Mouse (Mus musculus) macrophage (primary cell): ENCODE measurements around the gene Papss2. TPM values are rescaled to one million over a fixed set of nuclear protein-coding genes. Genes with fewer than 3 reads are reported as not detected.
A peak's percentile ranks its signal among the peaks of the same experiment; 100 is the strongest.

Experiments
- H3K27ac ChIP-seq: fragments of 350-480 bp; formaldehyde crosslinking; 2 replicates; pipeline ENCODE4 v1.9.0; 2021
- H3K36me3 ChIP-seq: fragments of 350-480 bp; formaldehyde crosslinking; 2 replicates; pipeline ENCODE4 v1.9.0; 2021; ENCODE audit errors: inconsistent target
- H3K4me3 ChIP-seq: fragments of 350-480 bp; formaldehyde crosslinking; 2 replicates; pipeline ENCODE4 v1.9.0; 2021; ENCODE audit errors: inconsistent target
- H3K79me2 ChIP-seq: fragments of 350-480 bp; formaldehyde crosslinking; 2 replicates; pipeline ENCODE4 v1.9.0; 2021; ENCODE audit errors: inconsistent target
- WGBS: methylation state at CpG from one replicate; pipeline ENCODE4 v1.1.7; 2026; ENCODE audit warnings: inconsistent platforms; ENCODE audit not compliant: missing documents; 5-methylcytosine and 5-hydroxymethylcytosine counted together
- polyA plus RNA-seq: library from polyadenylated mRNA; stranded (reverse); fragments of 250-400 nt; gene quantifications from 3 replicates; pipeline ENCODE4 v1.2.4, GENCODE M21; 2018; ENCODE audit warnings: inconsistent platforms

Papss2 gene
- polyA plus RNA-seq, 1 experiment from 2014 or later = 26.2 TPM

DNA sequence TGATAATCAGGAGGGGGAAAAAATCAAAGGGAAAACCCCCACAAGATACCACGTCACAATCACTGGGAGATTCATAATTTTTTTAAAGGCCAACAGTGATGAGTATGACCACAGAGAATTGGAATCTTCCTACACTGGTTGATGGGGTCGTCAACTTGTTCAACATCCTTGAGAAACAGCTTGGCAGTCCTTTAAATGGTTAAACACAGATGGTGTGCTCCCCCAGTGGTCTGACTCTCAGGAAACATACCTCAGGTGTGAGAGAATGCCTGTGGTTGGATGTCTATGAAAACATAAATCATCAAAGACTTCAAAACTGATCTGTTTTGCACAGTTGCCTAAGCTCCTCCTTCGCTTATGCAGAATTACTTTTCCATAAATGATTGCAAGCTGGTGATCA lies 20.7 kb upstream of the Papss2 start:
- no peak overlapping the region for H3K27ac ChIP-seq

DNA sequence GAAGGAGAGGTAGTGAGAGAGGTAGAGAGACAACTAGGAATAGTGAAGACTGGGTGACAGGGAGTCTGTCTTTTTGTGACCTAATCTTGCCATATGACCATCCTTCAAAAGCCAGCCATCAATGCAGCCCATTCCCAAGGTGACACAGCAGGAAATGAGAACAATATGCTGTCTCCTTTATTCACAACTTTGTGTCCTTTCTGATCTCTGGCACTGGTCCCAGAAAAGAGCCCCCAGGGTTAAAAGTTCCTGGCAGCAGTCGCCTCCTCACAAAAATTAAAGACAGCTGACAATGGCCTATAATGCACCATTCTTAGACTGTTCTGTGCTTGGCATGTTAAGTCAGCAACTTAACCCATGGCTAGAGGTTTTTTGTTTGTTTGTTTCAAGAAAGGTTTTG lies 17.8 kb upstream of the Papss2 start:
- Histone ChIP-seq H3K36me3 (no peaks in the 10 kb centered on the region), H3K4me3 (no peak overlapping the region), H3K79me2 (no peaks in the 10 kb centered on the region), H3K27ac (no peak overlapping the region)
- WGBS = 92% methylated on average over 1 of the region's 1 CpGs

More for the DNA sequence above, 20.7 kb upstream of the Papss2 start:
- Histone ChIP-seq H3K79me2 (no peaks in the 10 kb centered on the region), H3K36me3 (no peaks in the 10 kb centered on the region), H3K4me3 (no peak overlapping the region)
- WGBS = 80% methylated on average over 3 of the region's 3 CpGs

DNA sequence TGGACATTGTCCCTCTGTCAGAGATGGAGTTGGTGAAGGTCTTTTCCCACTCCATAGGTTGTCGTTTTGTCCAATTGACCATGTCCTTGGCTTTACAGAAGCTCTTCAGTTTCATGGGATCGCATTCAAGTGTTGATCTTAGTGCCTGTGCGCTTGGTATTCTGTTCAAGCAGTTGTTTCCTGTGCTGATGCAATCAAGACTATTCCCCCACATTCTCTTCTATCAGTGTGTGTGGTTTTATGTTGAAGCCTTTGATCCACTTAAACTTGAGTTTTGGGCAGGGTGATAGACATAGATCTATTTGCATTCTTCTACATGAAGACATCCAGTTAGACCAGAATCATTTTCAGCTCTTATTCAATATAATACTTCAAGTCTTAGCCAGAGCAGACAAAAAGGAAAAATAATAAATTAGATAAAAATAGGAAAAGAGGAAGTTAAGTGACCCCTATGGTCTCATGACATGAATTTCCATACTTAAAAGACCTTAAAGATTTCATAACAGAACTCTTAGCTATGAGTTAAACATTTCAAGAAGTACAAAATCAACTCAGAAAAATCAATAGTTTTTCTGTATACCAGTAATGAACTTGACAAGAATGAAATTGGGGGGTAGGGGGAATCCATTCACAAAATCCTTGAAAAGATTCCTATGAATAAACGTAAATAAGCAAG lies 12.4 kb upstream of the Papss2 start:
- 33% methylated on average over 4 of the region's 4 CpGs for WGBS
- no peaks in the 10 kb centered on the region for H3K79me2 ChIP-seq
- no peaks in the 10 kb centered on the region for H3K36me3 ChIP-seq
- no peak overlapping the region for H3K4me3 ChIP-seq
- peak overlapping the region; percentile 25; the same call in 1 of the 2 replicates for H3K27ac ChIP-seq

DNA sequence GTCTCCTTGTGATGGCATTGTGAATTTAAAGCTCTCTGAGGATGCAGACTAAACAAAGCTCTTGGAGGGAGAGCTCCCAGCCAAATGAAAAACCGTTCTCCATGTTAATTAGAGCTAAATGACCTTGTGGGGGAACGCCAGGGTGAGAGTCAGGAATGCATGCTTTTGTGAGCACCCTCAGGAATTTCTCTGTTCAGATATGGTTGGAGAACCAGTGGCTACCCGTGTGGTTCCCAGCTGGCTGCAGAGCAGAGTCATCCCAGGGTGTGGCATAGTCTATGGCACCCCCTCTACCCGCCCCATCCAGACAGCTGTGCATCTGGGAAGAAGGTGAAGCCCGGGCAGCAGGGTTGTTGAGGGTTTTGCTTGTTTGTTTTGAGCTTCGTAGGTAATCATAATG lies 7.9 kb upstream of the Papss2 start:
- no peaks in the 10 kb centered on the region for H3K79me2 ChIP-seq
- WGBS = 85% methylated on average over 6 of the region's 6 CpGs
- H3K36me3 ChIP-seq = no peaks in the 10 kb centered on the region
- no peak overlapping the region for H3K4me3 ChIP-seq
- H3K27ac ChIP-seq = no peak overlapping the region

GRCm38 (mm10) chr19:32592749-32593148 lies 2.8 kb upstream of the Papss2 start:
- WGBS = 100% methylated on average over 3 of the region's 7 CpGs
- Histone ChIP-seq H3K27ac (no peak overlapping the region), H3K36me3 (no peaks in the 10 kb centered on the region)

GRCm38 (mm10) chr19:32593870-32594269 lies 1.7 kb upstream of the Papss2 start:
- no peak overlapping the region for H3K27ac ChIP-seq
- H3K79me2 ChIP-seq = no peaks in the 10 kb centered on the region
- H3K4me3 ChIP-seq = no peak overlapping the region
- 51% methylated on average over 5 of the region's 5 CpGs for WGBS
- H3K36me3 ChIP-seq = no peaks in the 10 kb centered on the region

More at GRCm38 (mm10) chr19:32592749-32593148, 2.8 kb upstream of the Papss2 start:
- Histone ChIP-seq H3K79me2 (no peaks in the 10 kb centered on the region), H3K4me3 (no peak overlapping the region)

- Histone ChIP-seq H3K36me3 (no peaks in the 10 kb centered on the region), H3K4me3 (peak overlapping the region; percentile 58), H3K79me2 (no peaks in the 10 kb centered on the region), H3K27ac (no peak overlapping the region)
- 42% methylated on average over 8 of the region's 8 CpGs for WGBS
These were observed 472 bp upstream of the Papss2 start for GRCm38 (mm10) chr19:32595131-32595505.

- Histone ChIP-seq H3K36me3 (no peaks in the 10 kb centered on the region), H3K79me2 (no peaks in the 10 kb centered on the region; the same call in 1 of the 2 replicates), H3K4me3 (no peak overlapping the region), H3K27ac (no peak overlapping the region)
- WGBS = 88% methylated on average over 7 of the region's 7 CpGs
These were observed 3.4 kb downstream of the Papss2 start for GRCm38 (mm10) chr19:32599006-32599405.

DNA sequence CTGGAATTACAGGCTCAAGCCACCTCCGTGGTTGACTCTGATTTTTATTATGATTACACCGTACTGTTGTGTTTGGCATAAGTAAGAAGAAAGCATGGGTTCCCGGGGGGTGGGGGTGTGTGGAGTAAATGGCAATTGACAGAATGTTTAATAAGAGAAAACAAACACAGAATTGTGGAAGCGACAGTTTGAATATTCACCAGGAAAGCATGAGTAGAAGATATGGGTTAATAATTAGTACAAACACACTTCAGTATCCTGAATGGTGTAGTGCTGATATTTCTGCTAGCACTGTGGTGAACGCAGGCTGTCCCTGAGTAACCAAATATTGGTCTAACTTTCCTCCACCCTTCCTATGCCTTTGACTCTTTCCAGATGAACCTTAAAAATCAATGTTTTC lies 3.8 kb downstream of the Papss2 start:
- no peaks in the 10 kb centered on the region for H3K36me3 ChIP-seq
- H3K79me2 ChIP-seq = no peaks in the 10 kb centered on the region; the same call in 1 of the 2 replicates
- no peak overlapping the region for H3K4me3 ChIP-seq
- 85% methylated on average over 5 of the region's 5 CpGs for WGBS
- H3K27ac ChIP-seq = no peak overlapping the region

- Histone ChIP-seq H3K4me3 (no peak overlapping the region), H3K36me3 (no peaks in the 10 kb centered on the region), H3K27ac (no peak overlapping the region), H3K79me2 (no peaks in the 10 kb centered on the region; the same call in 1 of the 2 replicates)
- 96% methylated on average over 6 of the region's 6 CpGs for WGBS
These were observed 5.6 kb downstream of the Papss2 start for GRCm38 (mm10) chr19:32601033-32601770.

DNA sequence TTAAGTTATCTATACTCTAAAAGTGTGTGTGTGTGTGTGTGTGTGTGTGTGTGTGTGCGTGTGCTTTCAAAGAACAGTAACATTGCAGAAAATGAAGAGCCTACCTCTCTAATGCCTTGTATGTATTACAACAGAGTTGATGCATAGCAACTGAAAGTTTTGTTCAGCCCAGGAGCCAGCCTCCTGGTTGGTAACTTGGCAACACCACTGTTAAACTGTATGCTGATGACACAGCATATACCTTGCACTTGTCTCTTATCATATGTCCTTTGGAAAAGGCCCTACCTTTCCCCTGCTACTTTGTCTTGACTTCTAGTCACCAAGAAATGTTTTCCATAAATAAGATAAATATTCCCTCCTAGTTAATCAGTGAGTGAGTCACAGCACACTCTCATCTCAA lies 7.9 kb downstream of the Papss2 start:
- no peaks in the 10 kb centered on the region for H3K36me3 ChIP-seq
- no peaks in the 10 kb centered on the region; the same call in 1 of the 2 replicates for H3K79me2 ChIP-seq
- no CpG with 5 or more reads among the region's 1 CpGs for WGBS
- H3K4me3 ChIP-seq = no peak overlapping the region
- no peak overlapping the region for H3K27ac ChIP-seq

DNA sequence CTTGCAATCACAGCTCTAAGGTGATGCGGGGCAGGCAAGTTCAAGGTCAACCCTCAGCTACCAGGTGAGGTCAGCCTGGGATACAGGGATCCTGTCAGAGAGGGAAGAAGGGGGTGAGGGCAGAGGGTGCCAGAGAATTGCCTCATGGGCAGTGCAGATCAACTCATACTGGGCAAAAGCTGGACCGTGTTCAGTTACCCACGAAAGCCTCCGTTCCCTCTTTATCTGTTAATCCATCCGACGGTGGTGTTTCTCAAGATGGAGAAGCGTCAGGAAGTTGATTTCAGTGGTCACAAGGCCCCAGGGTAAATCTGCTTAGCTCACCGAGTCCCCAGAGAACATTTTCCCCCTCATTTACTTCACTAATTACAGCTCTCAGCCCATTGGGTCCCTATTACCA lies 8.5 kb downstream of the Papss2 start:
- Histone ChIP-seq H3K36me3 (no peaks in the 10 kb centered on the region), H3K4me3 (no peak overlapping the region), H3K27ac (no peak overlapping the region), H3K79me2 (no peaks in the 10 kb centered on the region; the same call in 1 of the 2 replicates)
- 25% methylated on average over 8 of the region's 8 CpGs for WGBS

GRCm38 (mm10) chr19:32604563-32605252 lies 9.1 kb downstream of the Papss2 start:
- Histone ChIP-seq H3K36me3 (no peaks in the 10 kb centered on the region), H3K79me2 (no peaks in the 10 kb centered on the region; the same call in 1 of the 2 replicates), H3K27ac (no peak overlapping the region), H3K4me3 (no peak overlapping the region)
- 83% methylated on average over 6 of the region's 6 CpGs for WGBS

- Histone ChIP-seq H3K36me3 (no peaks in the 10 kb centered on the region), H3K4me3 (no peak overlapping the region), H3K79me2 (no peaks in the 10 kb centered on the region), H3K27ac (no peak overlapping the region)
- WGBS = 97% methylated on average over 4 of the region's 4 CpGs
These were observed 10.7 kb downstream of the Papss2 start for GRCm38 (mm10) chr19:32606227-32606827.
